Mouse (Mus musculus) brain, embryonic 18.5 days (tissue): ENCODE data around the gene Olfr307.
"Not testable (repeated sequence)": the region's sequence is repeated elsewhere in the genome, so short reads cannot be mapped to it uniquely, and the experiment has no call there.

Experiments used
- DNase-seq: peaks from one replicate; pipeline ENCODE4 v3.0.0-alpha.2; 2012; ENCODE audit warnings: low read depth, low spot score

The Olfr307 gene

DNA sequence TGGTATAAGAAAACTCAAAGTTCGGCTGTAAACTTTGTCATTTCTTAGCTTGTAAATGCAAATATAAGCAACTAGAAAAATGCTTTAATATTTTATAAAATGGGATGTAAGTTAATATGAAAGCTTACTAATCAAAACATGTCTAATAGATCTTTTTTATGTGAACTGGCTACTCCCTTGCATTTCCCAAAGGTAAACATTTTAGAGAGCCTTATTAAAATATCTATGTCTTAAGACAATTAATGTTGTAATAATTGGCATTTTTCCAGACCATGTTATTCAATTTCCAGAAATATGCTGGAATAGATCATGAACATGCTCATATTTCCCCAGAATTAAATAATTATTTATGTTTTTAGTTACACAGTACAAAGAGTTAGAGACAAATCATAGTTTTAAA lies at the start of gene Olfr307:
TSS of gene Olfr307 (minus strand) at position 101 of the 400 bp plus-strand sequence.
- no peak for DNase-seq

DNA sequence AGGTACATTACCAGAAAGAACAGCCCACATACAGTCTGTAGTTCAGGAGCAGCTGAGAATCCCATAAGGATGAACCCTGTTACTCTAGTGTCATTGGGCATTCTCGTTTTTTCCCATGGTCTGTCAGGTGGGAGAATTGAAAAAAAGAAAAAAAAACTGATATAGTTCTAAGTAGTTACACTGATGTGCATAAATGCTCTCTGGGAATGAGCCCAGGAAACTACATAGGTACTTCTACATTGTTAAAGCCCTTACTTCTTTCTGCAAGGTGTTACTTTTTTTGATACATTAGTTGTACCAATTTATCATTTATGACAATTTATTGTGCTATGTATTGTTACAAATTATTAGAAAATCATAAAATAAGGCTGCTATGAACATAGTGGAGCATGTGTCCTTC lies 49.2 kb upstream of the Olfr307 start, which contains the start of gene Olfr304:
TSS of gene Olfr304 (minus strand) at position 101 of the 400 bp plus-strand sequence.
- no peak for DNase-seq

DNA sequence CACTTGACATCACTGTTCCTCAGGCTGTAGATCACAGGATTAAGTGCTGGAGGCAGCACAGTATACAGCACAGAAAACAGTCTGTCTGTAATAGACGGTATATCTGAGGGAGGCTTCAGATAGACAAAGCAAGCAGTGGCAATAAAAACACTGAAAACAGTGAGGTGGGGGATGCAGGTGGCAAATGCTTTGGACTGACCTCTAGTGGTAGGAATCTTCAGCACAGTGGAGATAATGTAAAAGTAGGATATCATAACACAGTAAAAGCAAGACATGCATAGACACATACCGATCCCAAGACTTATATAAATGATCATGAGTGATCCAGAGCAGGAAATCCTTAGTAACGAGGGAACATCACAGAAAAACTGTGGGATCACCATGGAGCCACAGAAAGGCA lies 48.4 kb upstream of the Olfr307 start:
- no peak for DNase-seq

DNA sequence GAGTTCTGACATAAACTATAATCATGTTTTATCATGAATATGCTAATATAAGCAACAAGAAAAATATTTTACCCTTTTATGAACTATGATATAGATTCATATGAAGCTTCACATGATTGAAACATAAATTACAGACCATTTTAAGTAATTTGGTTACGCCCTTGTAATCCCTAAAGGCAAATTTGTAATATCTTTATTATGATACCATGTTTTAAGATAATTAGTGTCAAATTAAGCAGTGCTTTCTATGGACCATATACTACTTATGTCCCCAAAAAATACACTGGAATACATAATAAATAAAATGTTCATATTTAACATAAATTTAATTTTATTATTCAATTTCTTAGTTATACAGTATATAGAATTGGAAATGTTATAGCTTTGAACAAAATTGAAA lies 29.4 kb upstream of the Olfr307 start, which contains the start of gene Olfr305:
TSS of gene Olfr305 (minus strand) at position 101 of the 400 bp plus-strand sequence.
- DNase-seq, result no peak

DNA sequence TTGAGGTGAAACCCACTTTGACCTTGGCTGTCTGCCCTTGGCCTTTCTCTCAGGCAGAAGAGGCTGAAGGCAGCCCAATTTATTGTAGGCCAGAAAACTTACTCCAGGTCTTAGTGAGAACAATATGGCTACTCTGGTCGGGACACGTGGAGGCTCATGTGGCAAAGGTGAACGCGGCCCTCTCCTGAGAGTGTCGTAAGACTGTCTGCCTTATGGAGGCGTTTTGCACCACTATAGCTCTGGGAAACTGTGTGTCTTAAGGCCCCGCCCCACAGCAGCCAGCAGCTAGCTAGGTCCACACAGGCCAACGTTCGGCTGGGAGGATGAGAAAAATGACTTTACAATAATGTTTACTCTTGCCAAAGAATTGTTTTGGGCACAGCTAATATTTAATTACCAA lies 8.9 kb upstream of the Olfr307 start:
- not testable (repeated sequence) for DNase-seq

DNA sequence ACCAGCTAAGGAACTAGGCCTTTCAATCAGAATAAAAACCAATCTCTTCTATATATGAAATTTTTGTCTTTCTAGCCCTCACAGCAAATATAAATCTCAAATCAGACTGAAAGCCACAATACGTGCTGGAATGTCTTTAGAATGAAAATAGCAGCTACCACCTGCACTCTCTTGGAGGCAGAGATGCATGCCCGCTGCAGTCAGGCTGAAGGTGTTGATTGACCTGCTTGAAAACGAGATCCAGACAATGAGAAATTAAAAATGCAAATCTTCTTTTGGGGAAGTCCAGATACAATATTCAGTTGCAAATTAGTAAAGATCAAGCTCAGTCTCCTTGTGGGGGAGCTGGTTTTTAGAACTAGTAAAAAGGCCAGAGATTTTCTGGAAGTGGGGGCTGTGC lies 6.9 kb upstream of the Olfr307 start:
- DNase-seq, result no peak

DNA sequence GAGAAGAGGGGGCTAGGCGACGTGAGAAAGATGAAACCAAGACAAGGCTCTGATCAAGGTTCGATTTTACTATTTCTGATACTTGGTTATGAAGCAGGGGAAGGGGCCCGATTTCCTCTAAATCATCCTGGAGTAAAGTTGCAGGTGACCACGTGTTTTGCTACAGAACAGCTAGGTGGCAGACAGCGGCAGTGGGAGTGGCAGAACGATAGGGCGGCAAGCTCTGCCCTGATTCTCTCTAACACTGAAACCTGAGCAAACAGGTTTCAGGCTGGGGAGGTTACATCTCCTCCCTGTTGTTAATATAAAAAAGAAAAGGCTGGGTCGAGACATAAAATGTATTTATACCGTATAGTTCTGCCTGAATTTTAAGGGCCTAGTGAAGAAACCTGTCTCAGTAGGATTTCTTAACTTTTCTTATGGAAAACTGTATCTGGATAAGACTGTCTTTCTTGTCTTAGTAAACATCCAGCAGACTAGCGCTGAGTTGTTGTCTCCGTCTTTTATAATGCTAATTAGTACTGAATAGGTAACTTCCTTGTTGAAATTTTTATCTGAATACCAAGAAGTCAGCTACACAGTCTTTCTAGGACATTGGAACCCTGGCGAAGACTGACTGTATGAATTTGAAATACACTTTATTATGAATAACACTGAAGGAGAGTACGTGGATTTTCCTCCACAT lies 5.6 kb upstream of the Olfr307 start:
- DNase-seq, result no peak

DNA sequence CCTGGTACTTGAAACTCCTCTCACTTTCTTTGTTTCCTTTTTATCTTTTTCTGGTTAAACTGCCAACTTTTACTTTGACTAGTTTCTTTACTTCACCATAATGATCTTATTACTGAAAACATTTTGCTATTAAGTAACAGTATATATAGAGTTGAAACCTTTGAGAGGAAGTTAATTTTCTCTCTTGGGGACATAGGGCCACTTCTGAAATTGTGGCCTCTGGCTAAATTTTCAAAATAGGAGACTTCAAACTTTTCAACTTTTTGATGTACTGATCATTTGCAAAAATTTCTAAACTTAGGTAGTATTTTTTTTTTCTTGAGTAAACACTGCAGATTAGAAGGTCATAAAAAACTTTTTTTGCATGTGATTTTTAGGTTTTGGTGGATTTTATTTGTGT lies 11.9 kb downstream of the Olfr307 start, which contains the start of gene Olfr308:
TSS of gene Olfr308 (minus strand) at position 101 of the 400 bp plus-strand sequence.
- DNase-seq, result no peak

DNA sequence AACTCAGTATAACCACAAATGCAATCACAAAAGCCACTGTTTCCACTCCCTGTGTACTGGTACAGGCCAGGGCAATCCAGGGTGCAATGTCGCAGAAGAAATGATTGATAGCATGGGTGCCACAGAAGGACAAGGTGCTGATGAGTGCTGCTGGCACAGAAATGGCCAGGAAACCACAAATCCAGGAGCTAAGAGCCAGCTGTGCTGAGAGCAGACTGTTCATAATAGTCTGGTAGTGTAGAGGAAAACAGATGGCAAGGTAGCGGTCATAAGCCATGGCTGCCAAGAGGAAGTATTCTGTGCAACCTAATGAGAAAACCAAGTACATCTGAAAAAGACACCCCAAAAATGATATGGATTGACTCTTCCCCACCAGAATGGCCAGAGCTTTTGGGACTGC lies 16.1 kb downstream of the Olfr307 start:
- DNase-seq, result no peak

DNA sequence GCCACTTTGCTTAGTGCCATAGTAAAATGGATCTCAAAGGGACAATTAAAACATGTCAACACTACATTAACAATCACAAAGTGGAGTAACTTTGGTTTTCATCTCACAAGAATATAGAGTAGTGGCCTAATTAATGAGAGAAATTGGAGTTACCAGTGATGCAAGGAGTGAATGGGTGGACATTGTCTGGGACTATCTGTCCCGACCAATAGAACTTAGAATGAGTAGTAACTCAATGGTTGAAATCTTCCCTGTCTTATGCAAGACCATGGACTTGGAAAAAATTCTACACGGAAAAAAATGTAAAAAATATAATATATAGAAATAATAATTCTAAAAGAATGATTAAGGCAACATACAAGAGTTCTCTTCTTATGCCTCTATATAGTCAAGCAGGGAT lies 23.8 kb downstream of the Olfr307 start, which contains the start of gene Olfr309:
TSS of gene Olfr309 (minus strand) at position 101 of the 400 bp plus-strand sequence.
- no peak for DNase-seq
